Mouse (Mus musculus) left cerebral cortex, adult 9 months (tissue): ENCODE measurements at regions not wholly inside any gene's neighbourhood (a gene's known extent, or its start where the extent isn't known, plus 50 kb on each side); places are given as distances from the start of the nearest gene placed in this dataset.

Source experiments
- DNase-seq, 2 experiments: peaks; one replicate each; pipeline ENCODE4 v3.0.0; 2022; ENCODE audit warnings: low spot score in 2 of 2

DNA sequence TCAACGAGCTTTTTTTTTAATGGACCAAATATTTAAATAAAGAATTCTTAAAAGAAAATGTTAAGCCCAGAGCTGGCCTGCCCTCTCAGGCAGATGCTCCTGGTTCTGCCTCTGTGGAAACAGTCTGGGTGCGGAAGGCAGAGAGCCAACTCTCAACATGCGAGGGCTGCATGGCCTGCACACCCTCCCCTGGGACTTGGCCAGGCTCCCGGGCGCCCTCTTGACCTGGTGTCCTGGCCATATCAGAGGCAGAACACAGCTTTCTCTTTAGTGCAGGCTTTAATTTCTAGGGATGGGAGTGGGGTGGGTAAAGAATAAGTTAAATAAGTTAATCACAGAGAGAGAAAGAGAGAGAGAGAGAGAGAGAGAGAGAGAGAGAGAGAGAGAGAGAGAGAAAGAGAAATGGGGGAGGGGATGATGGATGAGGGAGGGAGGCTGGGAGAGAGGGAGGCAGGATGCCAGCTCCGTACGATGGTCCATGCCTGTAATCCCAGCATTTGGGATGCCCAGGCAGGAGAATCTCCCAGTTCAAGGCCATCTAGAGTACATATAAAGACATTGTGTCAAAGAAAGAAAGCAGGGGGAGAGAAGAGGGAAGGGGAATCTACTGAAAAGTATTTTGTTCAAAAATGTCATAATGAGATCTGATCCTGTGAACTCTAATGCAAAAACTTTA lies 123.2 kb upstream of the Plekha5 start:
- DNase-seq: peak in 1 of 2 experiments; percentile 23

DNA sequence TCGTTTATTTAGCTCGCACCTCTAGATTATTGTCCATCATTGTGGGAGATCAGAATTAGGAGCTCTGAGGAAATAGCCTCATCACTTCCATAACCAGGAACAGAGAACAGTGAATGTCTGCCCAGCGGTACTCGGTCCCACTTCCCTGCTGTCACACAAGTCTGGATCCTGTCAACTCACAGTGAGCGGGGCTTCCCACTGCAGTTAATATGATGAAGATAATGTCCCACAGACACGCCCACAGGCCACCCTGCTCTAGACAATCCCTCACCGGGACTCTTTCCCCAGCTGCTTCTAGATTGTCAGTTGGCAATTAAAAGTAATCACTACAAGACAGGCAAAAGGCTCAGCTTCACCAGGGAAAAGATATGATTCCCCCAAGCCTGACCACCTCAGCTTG lies 124.2 kb upstream of the Plekha5 start:
- no peak for DNase-seq

DNA sequence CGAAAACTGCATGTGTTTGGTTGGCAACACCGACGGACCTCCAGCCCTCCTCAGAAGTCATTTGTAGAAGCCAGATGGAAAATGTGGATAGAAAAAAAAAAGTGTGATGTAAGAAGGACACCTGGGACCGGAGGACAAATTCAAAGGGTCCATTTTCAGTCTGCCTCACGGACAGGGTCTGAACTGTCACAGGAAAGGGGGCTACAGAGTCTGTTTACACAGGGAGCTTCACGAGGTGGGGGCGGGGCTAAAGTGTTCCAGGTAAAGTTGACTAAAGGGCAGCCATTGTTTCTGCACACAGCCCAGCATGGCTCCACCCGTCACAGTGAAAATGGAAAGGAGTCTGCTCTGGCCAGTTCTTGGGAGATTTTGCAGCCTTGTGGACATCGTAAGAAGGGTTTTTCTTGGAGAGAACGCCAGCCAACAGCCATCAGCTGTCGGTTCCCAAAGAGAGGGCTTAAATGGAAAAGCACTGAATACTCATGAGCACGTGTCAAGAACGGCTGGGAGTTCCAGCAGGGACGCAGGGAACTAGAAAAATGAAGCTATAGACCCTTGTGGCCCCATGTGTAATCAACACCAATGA lies 125.8 kb upstream of the Plekha5 start:
- DNase-seq: no peak

DNA sequence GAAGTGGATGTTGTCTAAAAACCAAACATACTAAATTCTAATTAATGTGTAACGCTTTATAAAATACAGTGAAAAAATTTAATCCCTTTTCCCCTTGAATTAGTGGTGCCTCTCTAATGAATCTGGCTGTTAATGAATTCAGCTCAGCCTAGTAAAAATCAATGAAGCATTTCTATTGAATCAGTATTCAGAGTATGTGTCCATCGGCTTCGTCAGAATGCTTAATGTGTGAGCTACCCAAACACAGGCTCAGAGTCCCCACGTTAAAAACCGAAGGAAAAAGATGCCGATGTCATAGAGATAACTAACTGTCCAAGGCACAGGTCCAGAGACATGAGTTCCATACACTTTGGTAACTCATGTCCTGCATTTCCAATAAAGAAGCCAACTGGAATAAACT lies 126.3 kb upstream of the Plekha5 start:
- no peak for DNase-seq

DNA sequence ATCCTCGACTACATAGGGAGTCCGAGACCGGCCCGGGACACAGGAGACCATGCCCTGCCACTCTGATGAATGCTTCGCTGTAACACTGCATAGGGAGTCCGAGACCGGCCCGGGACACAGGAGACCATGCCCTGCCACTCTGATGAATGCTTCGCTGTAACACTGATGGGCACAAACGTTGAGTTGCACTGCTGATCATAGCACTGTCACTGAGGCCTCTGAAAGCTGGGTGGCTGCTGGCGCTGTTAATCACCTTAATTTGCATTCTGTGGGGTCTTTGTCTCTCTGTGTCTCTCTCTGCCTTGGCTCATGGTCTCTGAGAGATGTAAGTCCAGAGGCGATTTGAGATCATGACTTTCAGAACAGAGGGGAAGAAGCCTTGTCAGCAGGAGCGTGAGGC lies 133.7 kb upstream of the Plekha5 start:
- DNase-seq: no peak

DNA sequence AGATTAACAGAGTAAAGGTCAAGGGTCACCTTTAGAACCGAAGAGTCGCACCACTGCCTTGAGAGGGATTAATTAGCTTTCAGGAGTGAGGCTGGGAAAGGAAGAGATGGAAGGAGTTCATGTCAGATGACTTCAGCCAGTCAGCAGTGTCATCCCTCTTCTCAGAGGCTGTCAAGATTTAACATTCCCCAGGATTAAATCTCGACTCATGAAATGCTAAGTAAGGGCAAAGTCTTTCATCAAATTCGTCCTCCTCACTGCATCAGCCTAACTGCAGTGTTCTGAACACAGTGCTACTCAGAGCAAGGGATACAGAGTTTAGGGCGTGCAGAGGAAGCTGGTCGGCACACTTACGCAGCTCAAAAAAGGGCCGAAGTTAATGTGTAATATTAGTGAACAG lies 135.1 kb upstream of the Plekha5 start:
- DNase-seq: no peak

DNA sequence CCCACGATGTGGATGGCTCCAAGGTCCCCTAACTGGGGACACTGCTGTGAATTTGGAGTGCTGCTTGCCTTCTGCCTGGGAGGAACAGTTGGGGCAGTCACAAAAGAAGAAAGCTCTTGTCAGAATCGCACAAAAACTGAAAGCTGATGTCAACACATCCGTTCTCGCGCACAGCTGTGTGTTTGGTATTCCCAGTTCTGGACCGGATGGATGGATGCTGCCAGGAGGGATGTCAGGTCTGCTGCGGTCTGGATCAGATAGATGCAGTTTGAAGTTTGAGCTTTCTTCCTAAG lies 141.6 kb upstream of the Plekha5 start:
- DNase-seq: no peak

DNA sequence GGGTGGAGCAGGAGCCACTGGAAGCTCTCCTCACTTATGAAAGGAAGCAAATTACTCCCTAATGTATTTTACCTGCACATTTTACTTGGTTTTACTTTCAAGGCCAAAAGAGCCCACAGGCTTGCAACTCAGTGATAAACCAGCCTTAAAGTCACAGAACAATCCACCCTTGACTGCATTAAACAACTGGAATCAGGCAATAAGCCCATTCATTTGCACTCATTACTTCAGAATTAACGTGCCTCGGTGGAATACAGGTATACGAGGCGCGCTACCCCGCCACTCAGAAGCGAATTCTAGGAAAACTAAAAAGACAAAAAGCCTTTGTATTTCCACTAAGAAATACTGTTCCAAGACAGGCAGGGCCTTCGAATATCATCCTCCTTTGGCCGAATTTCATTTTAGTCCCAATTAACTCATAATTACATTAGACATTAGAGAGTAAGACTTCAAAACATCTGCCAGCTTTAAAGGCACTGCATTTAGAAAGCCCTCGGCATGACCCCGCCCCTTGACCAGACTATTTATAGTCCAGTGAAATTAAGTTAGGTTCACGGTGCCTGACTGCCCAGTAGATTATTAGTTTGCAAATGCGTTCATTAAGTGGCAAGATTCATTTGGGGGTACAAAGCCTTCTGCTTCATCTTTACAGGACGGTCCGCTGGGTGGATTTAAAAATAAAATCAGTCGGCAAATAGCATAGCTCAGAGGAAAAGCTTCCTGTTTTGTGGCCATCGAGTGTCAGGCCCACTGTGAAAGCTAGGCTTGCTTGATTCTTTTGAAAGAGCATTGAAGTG lies 142.2 kb upstream of the Plekha5 start:
- no peak for DNase-seq

DNA sequence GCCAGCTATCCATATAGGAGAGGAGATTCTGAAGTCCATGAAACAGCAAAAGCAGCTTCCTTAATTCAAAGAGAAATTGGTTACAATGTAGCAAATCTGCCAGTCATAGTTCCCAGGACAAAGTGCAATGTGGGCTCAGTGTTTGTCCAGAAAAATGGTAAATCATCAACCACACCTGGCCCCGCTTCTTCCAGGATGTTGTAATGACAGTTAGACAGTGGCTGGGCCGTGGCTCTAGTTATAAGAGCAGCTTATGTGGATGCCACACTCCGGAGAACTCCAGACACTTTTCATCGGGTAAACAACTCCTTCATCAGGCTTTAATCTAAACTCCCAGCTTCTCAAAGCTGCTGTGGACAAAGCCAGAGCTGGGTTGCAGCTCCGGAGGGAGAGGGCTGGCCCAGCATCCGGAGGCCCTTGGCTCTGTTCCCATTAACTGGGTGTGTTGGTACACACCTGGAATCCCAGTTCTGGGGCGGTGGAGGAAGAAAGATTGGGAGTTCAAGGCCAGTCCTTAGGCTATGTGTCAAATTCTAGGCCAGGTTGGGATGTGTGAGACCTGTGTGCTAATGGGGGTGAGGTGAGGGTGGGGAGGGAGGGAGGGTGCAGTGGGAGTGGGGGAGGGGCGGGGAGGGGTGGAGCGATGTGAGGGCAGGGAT lies 142.9 kb upstream of the Plekha5 start:
- DNase-seq: no peak

DNA sequence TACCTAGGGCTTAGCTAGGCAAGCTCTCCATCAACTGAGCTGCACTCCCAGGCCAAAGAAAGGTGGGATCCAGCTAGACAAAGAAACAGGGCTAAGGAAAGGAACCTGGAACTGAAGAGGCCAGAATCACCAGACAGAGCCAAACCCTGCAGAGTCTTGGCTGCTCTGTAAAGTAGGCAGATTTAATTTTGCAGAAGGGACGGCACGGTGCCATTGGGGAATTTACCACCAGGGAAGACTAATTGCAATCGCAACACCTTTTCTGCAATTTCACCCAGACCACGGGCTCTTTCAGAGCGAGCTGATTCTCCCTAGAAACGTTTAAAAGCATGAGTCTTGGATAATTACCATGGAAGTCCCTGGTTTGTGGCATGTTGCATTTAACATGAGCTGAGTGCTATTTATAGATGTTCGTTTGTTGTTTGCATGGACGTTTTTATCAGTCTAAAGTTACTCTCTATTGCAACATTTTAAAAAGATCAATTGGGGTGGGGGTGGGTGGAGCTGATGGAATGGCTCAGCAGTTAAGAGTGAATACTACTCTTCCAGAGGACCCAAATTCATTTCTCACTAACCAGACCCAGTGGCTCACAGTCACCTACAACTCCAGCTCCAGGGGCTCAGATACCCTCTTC lies 144.0 kb upstream of the Plekha5 start:
- no peak for DNase-seq

DNA sequence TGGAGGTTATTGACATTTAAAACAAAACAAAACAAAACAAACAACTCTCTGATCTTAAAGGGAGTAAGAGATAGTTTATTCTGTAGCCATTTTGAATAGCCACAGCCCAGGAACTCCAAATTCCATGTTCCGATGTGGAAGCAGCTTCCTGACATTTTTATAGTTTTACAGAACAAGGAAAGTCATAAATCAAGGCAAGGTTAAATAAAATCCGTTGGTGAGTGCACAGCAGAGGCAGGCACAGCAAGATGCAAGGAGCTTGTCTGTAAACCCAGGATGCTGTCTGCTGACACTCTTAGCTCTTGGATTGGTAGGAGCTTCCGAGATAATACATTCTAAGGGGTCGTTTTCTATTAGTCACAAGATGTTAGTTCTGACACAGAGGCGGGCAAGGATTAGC lies 145.1 kb upstream of the Plekha5 start:
- DNase-seq: no peak

DNA sequence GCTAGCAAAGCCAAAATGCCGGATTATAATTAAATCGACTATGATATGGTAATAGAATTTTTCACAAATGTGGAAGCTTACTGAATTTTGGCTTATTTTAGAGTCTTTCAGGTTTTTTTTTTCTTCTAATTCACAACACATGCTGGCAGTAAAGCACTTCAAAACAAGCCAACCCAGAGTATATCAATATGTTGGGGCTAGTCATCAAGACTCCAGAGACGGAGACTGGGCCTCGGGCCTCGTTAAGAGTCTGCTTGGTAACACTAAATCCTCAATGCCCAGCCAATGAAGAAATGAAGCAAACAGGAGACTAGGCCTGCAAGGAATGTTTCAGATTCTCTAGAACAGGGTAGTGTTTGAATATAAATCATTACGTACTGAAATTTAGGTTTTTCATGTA lies 153.3 kb upstream of the Plekha5 start:
- DNase-seq: no peak

DNA sequence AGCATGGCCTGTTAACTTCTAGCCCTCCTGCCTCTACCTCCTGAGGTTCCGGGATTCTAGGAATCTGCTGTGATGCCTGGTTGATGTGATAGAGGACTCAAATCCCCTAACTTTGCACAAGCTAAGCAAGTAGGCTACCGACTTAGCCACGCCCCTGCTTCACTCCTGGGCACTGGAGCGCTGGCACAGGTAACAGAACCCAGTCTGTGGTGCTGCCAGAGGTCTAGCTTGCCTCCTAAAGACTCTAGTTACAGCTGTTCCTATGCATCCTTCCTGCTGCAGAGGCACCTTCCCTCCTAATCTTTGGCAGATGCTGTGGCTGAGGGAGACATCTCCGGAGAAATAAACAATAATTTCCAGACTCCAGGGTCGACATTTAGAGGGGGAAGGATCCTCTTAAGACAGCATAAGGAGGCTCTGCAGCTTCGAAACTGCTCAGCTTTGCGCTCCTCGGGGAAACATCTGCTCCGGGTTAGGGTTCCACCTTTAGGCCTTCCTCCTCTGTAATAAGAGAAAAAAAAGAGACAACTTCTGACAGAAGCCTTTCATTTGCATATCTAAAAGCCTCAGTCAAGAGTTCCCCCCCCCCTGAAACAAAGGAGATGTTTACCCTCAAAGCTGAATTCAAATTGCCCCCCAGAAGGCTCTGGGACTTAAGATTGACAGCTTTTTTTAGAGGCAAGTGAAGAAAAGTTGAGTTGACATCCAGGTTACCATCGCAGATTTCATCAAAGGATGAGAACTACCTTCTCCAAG lies 155.4 kb upstream of the Plekha5 start:
- no peak for DNase-seq

DNA sequence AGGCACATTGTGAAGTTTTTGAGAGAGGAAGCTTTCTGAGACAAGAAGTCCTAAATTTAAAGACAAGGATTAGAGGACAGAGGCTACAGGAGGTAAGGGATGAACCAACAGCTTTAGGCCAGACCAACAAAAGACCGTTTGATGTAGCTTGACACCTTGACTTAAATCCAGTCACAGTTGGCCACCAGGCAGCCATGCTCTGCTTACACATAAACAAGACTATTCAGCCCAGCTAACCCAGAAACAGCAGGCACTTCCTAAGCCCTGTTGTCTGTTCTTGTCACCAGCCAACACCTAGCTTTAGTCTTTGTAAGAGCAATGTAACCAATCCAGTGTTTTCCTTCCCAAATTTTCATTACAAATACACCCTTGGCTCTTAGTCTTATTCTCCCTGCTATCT lies 159.9 kb upstream of the Plekha5 start:
- DNase-seq: no peak

DNA sequence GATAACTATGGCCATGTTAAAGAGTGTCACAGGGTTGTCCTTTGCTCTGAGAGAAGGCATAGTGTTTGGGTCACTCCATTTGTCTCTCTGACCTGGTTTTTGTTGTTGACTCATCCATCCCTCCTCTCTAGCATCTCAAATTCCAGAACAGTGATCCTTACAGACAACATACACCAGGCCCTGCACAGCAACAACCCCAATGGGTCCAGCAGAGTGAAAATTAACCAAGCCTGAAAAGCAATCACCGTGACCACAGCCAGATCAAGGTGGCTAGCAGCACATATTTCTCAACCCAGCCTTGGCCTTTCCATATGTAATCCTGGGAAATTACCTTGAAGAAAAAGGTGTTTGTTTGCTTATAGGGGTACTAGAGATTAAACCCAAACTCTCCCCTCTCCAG lies 162.0 kb upstream of the Plekha5 start:
- no peak for DNase-seq

DNA sequence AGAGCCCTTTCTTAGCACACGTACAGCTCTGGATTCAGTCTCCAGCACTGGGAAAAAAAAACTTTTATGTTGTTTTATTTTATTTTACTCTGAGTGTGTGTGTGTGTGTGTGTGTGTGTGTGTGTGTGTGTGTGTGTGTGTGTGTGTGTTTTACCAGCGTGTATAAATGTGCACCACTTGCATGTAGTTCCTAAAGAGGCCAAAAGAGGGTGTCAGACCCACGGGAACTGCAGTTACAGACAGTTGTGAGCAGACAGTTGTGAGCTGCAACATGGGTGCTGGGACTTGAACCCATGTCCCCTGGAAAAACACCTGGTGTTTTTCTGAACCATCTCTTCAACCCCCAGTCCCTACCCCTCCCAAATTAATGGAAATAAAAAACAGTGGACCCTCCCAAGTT lies 165.1 kb upstream of the Plekha5 start:
- no peak for DNase-seq

DNA sequence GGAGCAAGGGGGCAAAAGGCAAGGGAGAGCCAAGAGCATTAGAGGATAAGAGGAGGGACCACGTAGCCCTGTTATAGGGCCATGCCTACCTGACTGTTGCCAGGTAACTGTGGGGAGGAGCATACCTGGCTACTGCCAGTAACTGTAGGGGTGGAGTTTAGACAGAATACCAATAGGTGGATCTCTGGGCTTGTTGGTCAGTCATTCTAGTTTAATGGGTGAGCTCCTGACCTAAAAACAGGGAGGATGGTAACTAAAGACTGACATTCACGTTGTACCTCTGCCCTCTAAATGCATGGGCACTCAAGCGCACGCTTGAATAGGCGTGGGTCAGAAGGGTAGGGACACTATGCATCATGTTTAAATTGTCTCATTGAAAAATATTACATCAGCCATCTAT lies 165.8 kb upstream of the Plekha5 start:
- no peak for DNase-seq

DNA sequence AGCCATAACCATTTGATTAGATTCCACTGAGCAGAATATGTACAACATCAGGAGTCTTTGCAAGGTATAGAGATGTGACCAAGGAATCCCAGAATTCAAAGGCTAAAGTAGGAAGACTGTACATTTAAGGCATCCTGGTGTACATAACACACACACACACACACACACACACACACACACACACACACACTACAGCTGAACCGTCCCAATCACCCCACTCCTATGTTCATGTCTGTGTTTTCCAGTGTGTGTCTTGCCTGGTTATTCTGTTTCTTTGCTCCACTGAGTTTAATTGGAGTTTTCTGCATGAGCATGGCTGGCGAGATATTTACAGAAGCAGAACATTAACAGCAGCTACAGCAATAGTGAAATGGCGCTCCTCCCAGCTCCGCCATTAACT lies 172.3 kb upstream of the Plekha5 start:
- no peak for DNase-seq

DNA sequence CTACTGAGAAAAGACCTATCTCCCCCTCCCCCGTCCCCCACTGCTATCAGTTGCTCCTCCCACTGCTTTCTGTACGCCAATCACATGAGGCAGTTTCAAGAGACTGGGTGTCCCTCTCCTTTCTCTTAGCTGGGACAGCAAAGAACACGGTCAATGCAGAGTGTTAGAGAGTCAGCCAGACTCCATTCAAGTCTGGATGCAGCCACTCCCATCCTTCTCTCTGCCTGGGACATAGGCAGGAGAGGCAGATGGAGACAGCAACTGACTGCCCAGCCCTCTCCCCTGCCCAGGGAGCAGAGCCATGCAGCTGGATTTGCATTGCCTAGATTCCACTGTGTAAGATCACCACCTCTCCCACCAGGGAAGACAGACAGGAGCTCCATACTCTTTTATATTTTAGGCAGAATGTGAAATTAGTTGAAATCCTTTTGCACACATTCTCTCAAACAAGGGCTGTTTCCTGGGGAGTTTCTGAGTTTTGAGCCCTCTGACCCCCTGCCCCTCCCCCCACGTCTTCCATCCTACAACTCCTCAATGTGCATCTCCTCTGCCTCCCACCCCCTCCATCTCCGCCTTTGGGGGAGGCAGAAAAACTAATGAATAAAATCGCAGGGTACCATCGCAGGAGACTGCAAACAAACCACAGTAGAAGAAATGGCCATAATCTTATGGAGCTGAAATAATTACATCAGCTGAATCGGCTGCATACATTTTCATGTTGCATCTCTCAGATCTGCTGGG lies 180.3 kb upstream of the Plekha5 start:
- DNase-seq: no peak

DNA sequence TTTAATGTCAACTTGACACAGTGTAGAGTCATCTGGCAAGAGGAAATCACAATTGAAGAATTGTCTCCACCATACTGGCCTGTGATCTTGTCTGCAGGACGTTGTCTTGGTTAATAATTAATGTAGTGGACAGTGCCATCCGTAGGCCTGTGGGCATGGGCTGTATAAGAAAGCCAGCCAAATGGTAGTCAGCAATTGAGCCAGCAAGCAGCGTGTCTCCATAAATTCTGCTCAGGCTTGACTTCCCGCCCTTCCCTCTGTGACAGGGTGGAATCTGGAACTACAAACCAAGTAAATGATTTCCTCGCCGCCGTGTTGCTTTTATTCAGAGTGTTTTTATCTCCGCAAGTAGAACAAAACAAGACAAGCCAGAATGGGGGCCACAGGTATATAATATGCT lies 184.5 kb upstream of the Plekha5 start:
- no peak for DNase-seq

DNA sequence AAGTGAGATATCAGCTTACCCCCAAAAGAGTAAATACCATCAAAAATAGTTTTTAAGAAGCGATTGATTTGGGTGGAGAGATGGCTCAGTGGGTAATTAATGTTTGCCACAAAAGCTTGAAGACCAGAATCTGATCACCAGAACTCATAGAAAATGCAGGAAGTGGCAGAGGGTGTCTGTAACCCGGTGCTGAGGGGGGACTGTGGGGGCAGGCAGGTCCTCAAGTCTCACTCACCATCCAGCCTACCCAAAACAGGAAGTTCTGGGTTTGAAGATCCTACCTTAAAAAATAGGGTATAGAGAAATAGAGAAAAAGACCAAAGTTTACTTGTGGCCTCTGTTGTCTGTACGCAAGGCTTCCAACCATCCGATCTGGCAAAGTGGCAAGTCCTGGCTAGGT lies 190.3 kb upstream of the Plcz1 start:
- no peak for DNase-seq
